In the genomic region with DNA sequence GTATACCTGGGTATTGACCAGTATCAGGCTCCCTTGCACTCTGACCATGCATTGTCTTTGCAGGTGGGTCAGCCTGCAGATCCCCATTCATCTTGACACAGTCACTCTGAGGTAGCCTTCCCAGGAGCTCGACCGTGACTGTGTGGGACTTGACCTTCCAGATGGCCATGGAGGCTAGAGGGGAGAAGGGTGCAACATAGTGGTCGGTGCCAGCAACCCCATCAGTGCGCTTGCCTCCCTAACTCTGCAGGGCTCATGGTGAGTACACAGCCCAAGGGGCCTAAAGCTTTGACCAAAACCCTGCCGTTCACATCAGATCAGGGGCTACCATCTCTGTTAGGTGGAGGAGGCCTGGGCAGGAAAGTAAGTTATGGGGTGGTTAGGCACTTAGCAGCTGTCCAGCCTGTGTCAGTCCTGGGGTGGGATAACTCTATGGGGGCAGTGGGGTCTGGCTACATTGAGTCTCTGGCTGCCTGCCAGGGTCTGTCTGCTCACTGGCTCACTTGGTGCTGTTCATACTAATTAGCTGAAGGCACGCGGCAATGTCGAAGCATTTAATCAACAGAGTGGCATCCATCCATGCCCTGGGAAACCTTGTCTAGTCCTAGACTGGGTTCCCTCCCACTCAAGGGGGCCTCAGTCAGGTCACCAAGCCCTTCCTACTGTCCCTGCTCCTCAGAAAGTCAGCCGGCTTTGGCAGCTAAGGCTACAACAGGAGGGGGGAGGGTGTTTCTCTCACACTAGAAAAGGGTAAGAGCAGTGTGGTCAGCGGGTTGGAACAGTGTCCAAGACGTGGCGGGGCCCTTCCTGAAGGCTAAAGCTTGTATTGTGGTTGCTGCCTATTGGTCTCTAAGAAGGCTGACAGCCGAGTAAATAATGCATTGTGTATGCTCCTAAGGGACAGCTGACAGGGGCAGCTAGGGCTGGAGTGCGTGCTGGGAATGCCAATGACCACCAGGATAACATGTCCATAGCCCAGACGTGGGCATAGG, we compare ENCODE assay signal across 12 mouse cellular contexts. TPM values are rescaled to one million over a fixed set of nuclear protein-coding genes. Genes with fewer than 3 reads are reported as not detected.
A peak's percentile ranks its signal among the peaks of the same experiment; 100 is the strongest.
DNase-seq lines count a peak whose midpoint lies in the region; ATAC-seq lines count a peak whose summit lies in the region.
"Had no signal": no experiment of that assay in that cellular context is flagged by ENCODE, and none has a peak within 500 bp of the region (broad histone marks: within the 10 kb centered on the region; RNA-seq: fewer than 3 reads in every experiment).

No protein-coding gene starts in this region.

- no peaks in the 10 kb centered on the region for H3K36me3 ChIP-seq in embryonic facial prominence, embryonic 14.5 days (ENCODE audit: control insufficient read depth, insufficient read depth, low read length)
- H3K36me3 ChIP-seq: heart, embryonic 15.5 days had no signal

- no peaks in the 10 kb centered on the region for H3K9me3 ChIP-seq in embryonic facial prominence, embryonic 14.5 days (ENCODE audit: control insufficient read depth, low read length)
- H3K9me3 ChIP-seq: heart, embryonic 15.5 days had no signal

- peak; percentile 52 for DNase-seq in right cerebral cortex, postnatal 14 days
- DNase-seq in right cerebral cortex, adult 18-20 months: no peak
- DNase-seq in embryonic facial prominence, embryonic 14.5 days (ENCODE audit: low spot score): peak; percentile 8
- peak; percentile 47 for DNase-seq in mesoderm, embryonic 11.5 days (ENCODE audit: low read depth, low spot score)
- DNase-seq in right cerebral cortex, postnatal 25 days: peak; percentile 37
- DNase-seq in adrenal gland, postnatal 14 days: no peak
- no peak for DNase-seq in thymus, adult 18-20 months
- no peak for DNase-seq in lung, postnatal 4 days

- no peak overlapping the region for H3K4me2 ChIP-seq in embryonic facial prominence, embryonic 14.5 days (ENCODE audit: low read depth, low read length)

- H3K9ac ChIP-seq in embryonic facial prominence, embryonic 14.5 days (ENCODE audit: low read depth, low read length): no peak overlapping the region
- H3K9ac ChIP-seq: heart, embryonic 15.5 days had no signal

- ATAC-seq in embryonic facial prominence, embryonic 14.5 days (ENCODE audit: low read depth): no peak

- H3K4me3 ChIP-seq in embryonic facial prominence, embryonic 14.5 days (ENCODE audit: low read depth, low read length): no peak overlapping the region
- H3K4me3 ChIP-seq: erythroblast, embryonic 14.5 days; heart, embryonic 15.5 days had no signal

- peaks cover 31% of the 10 kb centered on the region for H3K27me3 ChIP-seq in embryonic facial prominence, embryonic 14.5 days (replicated peaks; ENCODE audit: control insufficient read depth, insufficient read depth, low read length)

- no peaks in the 10 kb centered on the region for H3K4me1 ChIP-seq in embryonic facial prominence, embryonic 14.5 days (ENCODE audit: control insufficient read depth, insufficient read depth, low read length)

- no peak overlapping the region for H3K27ac ChIP-seq in embryonic facial prominence, embryonic 14.5 days (replicated peaks; ENCODE audit: low read depth, low read length)
- H3K27ac ChIP-seq: heart, embryonic 15.5 days had no signal

- 62% methylated on average over 15 of the region's 15 CpGs for WGBS in embryonic facial prominence, embryonic 14.5 days

RNA-seq across cellular contexts. Expression of a gene that starts 1.5 kb away (rescaled TPM):
- polyA plus RNA-seq in embryonic facial prominence, embryonic 14.5 days (2014; fragmentation: Nextera tagmentation; extraction: Ambion mirVana): 0.81 and 0.93 TPM in 2 replicates
- total RNA-seq in adrenal gland, postnatal 14 days (2021): 2.9 and 3.6 TPM in 2 replicates
- total RNA-seq: MEL had no signal
- polyA plus RNA-seq: erythroblast, embryonic 14.5 days; heart, embryonic 15.5 days; lung, embryonic 16.5 days had no signal

RNA-seq across cellular contexts. Expression of a gene that starts 59.1 kb away (rescaled TPM):
- polyA plus RNA-seq in embryonic facial prominence, embryonic 14.5 days (2014; fragmentation: Nextera tagmentation; extraction: Ambion mirVana): 0.77 and 1.5 TPM in 2 replicates
- 0.63 and 0.71 TPM in 2 replicates for total RNA-seq in adrenal gland, postnatal 14 days (2021)
- total RNA-seq: MEL had no signal
- polyA plus RNA-seq: erythroblast, embryonic 14.5 days had no signal

Comparison
In these comparisons a context has a peak if more than half of its experiments do, and no peak if none do; other contexts are left out.
1. DNase-seq: peak in right cerebral cortex, postnatal 14 days (single experiment), embryonic facial prominence, embryonic 14.5 days (single experiment), mesoderm, embryonic 11.5 days (single experiment) and right cerebral cortex, postnatal 25 days (single experiment); none in right cerebral cortex, adult 18-20 months (single experiment), adrenal gland, postnatal 14 days (single experiment), thymus, adult 18-20 months (0 of 2) and lung, postnatal 4 days (0 of 2).